Mouse (Mus musculus) mouse trophoblast stem cell (cell line): Measurements from ENCODE around the gene Arfgap2.

ENCODE experiments used
- in situ Hi-C, 2 experiments: fragments of 300-500 bp; cut with MseI, MboI; formaldehyde crosslinking; loops; 2 replicates in 1 of 2; 3 replicates in 1 of 2; pipeline ENCODE4 v1.15.1; 2025

The Arfgap2 gene

GRCm38 (mm10) chr2:91306589-91306988 is 41.8 kb downstream of the Arfgap2 start:
- in situ Hi-C loops = no loop called here

GRCm38 (mm10) chr2:91308680-91309079 is 43.9 kb downstream of the Arfgap2 start:
- in situ Hi-C loops = no loop called here

GRCm38 (mm10) chr2:91309546-91309945 is 44.8 kb downstream of the Arfgap2 start:
- in situ Hi-C loops = no loop called here

GRCm38 (mm10) chr2:91312578-91313311 is 48.0 kb downstream of the Arfgap2 start:
- in situ Hi-C loops = no loop called here

GRCm38 (mm10) chr2:91314184-91314583 is 49.4 kb downstream of the Arfgap2 start:
- in situ Hi-C loops = no loop called here

GRCm38 (mm10) chr2:91320559-91321529 is 56.1 kb downstream of the Arfgap2 start:
- in situ Hi-C loops = no loop called here

- in situ Hi-C loops = no loop called here
These were observed 57.1 kb downstream of the Arfgap2 start for GRCm38 (mm10) chr2:91321923-91322322.

GRCm38 (mm10) chr2:91322490-91322889 is 57.7 kb downstream of the Arfgap2 start:
- in situ Hi-C loops = no loop called here

GRCm38 (mm10) chr2:91324346-91324745 is 59.6 kb downstream of the Arfgap2 start:
- in situ Hi-C loops = no loop called here

GRCm38 (mm10) chr2:91324761-91325421 is 60.1 kb downstream of the Arfgap2 start:
- in situ Hi-C loops = no loop called here
